Mouse (Mus musculus) kidney, adult 9 months (tissue): Measurements from ENCODE around the gene March1.

ENCODE experiments used
- DNase-seq: peaks from one replicate; pipeline ENCODE4 v3.0.0; 2022

The March1 gene

DNA sequence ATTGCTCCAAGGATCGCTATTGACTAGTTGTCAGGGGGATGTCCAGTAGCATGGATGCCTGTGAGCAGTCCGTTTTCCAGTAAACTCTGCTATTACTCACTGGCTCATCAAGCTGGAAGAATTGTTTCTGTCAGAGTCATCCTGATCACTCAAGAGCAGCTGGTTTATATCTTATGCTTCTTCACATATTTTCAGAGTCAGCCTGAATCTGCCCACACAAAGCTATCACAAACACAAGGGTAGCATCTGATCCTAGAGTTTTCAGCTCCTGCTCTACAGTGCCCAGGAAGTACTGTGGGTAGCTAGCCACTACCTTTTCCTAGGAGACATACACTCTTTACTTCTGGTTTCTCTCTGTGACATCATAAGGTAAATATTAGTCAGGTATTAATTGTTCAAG lies 405.1 kb downstream of the March1 start:
- DNase-seq, result no peak

GRCm38 (mm10) chr8:66033651-66034050 lies 416.0 kb downstream of the March1 start:
- DNase-seq, result no peak

- no peak for DNase-seq
Measured at GRCm38 (mm10) chr8:66034429-66034828, 416.7 kb downstream of the March1 start.

- DNase-seq, result no peak
Measured at GRCm38 (mm10) chr8:66094152-66094551, 476.5 kb downstream of the March1 start.

DNA sequence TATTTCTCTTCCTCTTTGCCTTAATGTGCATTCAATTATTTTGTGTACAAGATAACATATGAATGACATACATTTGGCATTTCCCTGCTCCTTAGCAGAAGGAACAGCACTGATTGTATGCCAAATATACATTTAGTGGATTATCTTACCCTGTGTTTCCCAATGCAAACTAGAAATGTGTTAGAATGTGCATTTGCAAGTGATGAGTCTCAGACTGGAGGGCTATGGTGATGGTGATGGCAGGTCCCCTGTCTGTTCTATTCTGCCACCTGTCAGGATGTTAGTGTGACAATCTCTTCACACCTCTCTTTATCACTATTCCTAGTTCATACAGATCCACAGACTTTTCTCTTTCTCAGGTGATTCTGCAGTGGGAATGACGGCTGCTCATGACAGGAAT lies 480.4 kb downstream of the March1 start:
- DNase-seq, result no peak

DNA sequence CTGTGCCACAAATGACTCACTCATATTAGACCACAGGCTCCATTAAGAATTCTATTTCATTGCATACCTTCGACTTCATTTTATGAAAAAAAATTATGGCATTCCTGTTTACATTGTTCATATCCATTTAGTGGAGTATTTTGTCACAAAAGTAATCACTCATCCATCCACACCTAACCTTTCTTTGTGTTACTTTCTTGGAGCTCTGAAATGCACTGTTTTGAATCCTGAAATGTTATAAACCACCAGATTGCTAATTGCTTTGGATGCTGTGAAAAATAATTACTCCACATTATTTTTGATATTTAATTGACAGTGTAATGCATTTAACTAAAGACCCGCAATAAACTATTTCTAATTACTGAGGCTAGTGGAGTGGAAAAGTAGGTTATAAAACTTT lies 501.6 kb downstream of the March1 start:
- no peak for DNase-seq

- DNase-seq, result no peak
Measured at GRCm38 (mm10) chr8:66159648-66160047, 541.9 kb downstream of the March1 start.

DNA sequence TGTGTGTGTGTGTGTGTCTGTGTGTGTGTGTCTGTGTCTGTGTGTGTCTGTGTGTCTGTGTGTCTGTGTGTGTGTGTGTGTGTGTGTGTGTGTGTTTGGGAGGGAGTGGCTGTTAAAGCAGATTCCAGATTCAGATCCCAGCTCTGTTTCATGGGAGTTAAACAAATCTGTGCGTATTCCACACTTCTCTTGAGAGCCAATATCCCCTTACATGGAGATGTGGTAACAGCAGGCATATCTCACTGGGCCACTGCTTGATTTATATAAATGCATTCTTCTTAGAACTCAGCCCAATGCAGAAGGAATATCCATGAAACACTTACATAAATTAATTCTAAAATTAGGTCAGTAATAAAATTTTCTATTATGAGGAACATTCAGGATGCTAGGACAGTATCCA lies 549.1 kb downstream of the March1 start:
- DNase-seq, result no peak

- DNase-seq, result no peak
Measured at GRCm38 (mm10) chr8:66167405-66168173, 549.9 kb downstream of the March1 start.

- no peak for DNase-seq
Measured at GRCm38 (mm10) chr8:66179336-66179735, 561.6 kb downstream of the March1 start.

DNA sequence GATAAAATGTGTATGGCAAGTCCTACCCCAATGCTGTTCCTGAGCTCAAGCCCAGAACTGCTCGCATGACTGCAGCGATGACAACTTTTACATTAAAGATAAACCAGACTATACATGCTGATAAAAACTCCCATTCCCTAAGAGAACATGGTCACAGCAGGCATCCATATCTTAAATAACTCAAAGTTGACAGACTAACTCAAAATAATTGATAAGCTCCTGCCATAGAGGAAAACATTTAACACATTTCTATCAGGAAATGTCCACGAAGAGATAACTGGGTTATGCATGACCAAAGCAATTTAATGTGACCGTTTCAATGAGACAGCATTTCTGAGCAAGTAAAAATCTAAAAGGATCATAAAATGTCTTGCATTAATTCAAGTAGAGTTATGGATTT lies 563.6 kb downstream of the March1 start:
- no peak for DNase-seq

- no peak for DNase-seq
Measured at GRCm38 (mm10) chr8:66182257-66182656, 564.6 kb downstream of the March1 start.

GRCm38 (mm10) chr8:66183454-66183853 lies 565.8 kb downstream of the March1 start:
- no peak for DNase-seq

DNA sequence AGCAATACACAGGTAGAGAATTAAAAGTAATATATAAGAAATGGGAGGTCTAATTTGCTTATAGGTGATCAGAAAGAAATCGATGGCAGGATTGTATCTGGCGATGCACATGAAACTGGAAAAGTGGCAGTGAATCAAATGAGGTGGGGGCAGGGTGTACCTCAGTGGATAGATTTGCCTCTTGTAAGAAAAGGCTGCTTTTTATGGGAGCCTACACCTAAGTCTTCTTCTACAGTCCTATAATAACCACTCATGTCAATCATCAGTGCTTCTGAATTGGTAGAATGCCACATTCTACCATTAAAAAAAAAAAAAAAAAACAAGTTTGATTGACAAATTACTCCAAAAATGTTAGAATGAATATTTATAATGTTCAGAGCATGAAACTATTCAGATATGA lies 567.5 kb downstream of the March1 start:
- no peak for DNase-seq

GRCm38 (mm10) chr8:66194416-66194815 lies 576.7 kb downstream of the March1 start:
- DNase-seq, result no peak

DNA sequence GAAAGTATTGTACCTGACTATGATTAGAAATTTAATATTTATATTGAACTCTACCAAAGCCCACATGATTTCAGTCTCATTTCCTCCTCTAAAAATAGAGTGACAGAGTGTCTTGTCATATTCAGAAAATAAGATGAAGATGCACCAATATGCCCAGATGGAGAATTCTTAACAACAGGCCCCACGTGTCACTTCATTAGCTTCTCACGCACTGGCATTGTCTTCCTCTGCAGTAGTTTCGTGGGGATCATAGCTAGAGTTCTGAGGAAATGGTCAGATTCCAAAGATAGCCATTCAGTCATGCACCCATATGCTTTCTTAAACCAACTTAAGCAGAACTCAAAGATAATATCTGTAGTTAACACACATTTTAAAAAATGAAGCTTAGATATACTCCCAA lies 582.5 kb downstream of the March1 start:
- no peak for DNase-seq

GRCm38 (mm10) chr8:66203814-66204438 lies 586.2 kb downstream of the March1 start:
- DNase-seq, result no peak

DNA sequence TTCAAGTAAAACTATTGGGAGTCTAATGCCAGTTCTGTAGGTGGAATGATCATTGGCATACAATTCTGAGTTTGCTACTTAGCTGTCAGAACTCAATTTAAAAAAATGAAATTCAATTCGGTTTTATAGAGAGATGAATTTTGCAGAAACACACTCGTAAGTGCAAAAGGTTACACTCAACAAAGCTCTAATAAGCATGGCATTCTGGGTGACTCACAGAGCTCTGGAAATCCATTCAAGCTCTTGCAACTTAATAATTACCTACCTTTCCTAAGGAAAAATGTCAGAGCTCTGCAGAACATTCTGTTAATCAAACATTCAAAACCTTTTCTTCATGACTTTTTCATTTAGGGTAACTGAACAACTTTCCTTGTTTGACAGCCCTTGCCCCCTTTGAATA lies 591.9 kb downstream of the March1 start:
- no peak for DNase-seq

- DNase-seq, result no peak
Measured at GRCm38 (mm10) chr8:66210294-66210693, 592.6 kb downstream of the March1 start.

- no peak for DNase-seq
Measured at GRCm38 (mm10) chr8:66219974-66220373, 602.3 kb downstream of the March1 start.

- no peak for DNase-seq
Measured at GRCm38 (mm10) chr8:66229931-66230330, 612.2 kb downstream of the March1 start.

DNA sequence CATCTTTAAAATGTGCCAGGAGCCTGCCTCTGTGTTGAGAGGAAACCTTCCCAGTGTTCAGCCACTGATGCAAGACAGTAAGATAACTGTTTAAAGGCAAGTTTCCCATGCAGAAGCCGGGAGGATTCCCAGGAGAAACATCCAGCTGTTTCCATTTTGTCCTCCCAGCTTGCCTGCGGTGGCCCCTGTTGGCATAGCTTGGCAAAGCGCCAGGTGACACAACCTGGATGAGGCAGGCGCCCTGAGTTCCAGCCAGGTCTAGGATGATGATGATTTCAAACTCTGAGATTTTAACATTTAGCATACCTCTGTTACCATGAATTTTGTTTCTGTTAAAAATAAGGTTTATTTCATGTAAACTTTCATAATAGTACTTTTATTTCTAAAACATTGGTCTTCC lies 651.8 kb downstream of the March1 start:
- DNase-seq, result no peak

GRCm38 (mm10) chr8:66270116-66270515 lies 652.4 kb downstream of the March1 start:
- DNase-seq, result no peak

- no peak for DNase-seq
Measured at GRCm38 (mm10) chr8:66317824-66318223, 700.1 kb downstream of the March1 start.
